Mouse (Mus musculus): ENCODE measurements around the gene Hinfp. TPM values are rescaled to one million over a fixed set of nuclear protein-coding genes. Genes with fewer than 3 reads are reported as not detected.
"Not testable (repeated sequence)": the region's sequence is repeated elsewhere in the genome, so short reads cannot be mapped to it uniquely, and the experiment has no call there.

Gene Hinfp
- total RNA-seq, 2 experiments from 2014 or later, result 15.4 to 16.3 TPM

GRCm38 (mm10) chr9:44311136-44312134 is 6.0 kb upstream of the Hinfp start:
- peak; percentile 48 for DNase-seq

- DNase-seq, result no peak
Observed at GRCm38 (mm10) chr9:44310750-44311135, 5.3 kb upstream of the Hinfp start.

- DNase-seq, result no peak
Observed at GRCm38 (mm10) chr9:44309756-44310155, 4.3 kb upstream of the Hinfp start.

GRCm38 (mm10) chr9:44307248-44307647 is 1.8 kb upstream of the Hinfp start:
- DNase-seq, result no peak

- no peak for DNase-seq
Observed at GRCm38 (mm10) chr9:44306532-44306931, 1.1 kb upstream of the Hinfp start.

- DNase-seq, result not testable (repeated sequence)
Observed at GRCm38 (mm10) chr9:44300001-44300400, 5.5 kb downstream of the Hinfp start.

- DNase-seq, result peak; percentile 44
Observed at GRCm38 (mm10) chr9:44292490-44292889, 13.0 kb downstream of the Hinfp start.

- DNase-seq, result no peak
Observed at GRCm38 (mm10) chr9:44288959-44289291, 16.5 kb downstream of the Hinfp start.

- peak; percentile 25 for DNase-seq
Observed at GRCm38 (mm10) chr9:44288076-44288958, 17.2 kb downstream of the Hinfp start, which contains the start of gene Abcg4. Abcg4 (minus strand) TSS chr9:44288615.

GRCm38 (mm10) chr9:44287401-44288075 is 17.9 kb downstream of the Hinfp start:
- DNase-seq, result peak; percentile 27

- no peak for DNase-seq
Observed at GRCm38 (mm10) chr9:44287003-44287400, 18.5 kb downstream of the Hinfp start.

- no peak for DNase-seq
Observed at GRCm38 (mm10) chr9:44286256-44286850, 19.1 kb downstream of the Hinfp start.

- DNase-seq, result no peak
Observed at GRCm38 (mm10) chr9:44283183-44283582, 22.3 kb downstream of the Hinfp start.

- DNase-seq, result no peak
Observed at GRCm38 (mm10) chr9:44269973-44270372, 35.5 kb downstream of the Hinfp start.

GRCm38 (mm10) chr9:44269077-44269476 is 36.4 kb downstream of the Hinfp start:
- DNase-seq, result peak; percentile 50

- no peak for DNase-seq
Observed at GRCm38 (mm10) chr9:44268432-44268831, 37.0 kb downstream of the Hinfp start, which contains the start of gene Nlrx1. Nlrx1 (minus strand) TSS chr9:44268599.

- peak; percentile 95 for DNase-seq
Observed at GRCm38 (mm10) chr9:44268027-44268360, 37.5 kb downstream of the Hinfp start.

- DNase-seq, result peak; percentile 45
Observed at GRCm38 (mm10) chr9:44267319-44268026, 38.0 kb downstream of the Hinfp start.

GRCm38 (mm10) chr9:44266478-44267226 is 38.8 kb downstream of the Hinfp start:
- DNase-seq, result no peak

GRCm38 (mm10) chr9:44261388-44261787 is 44.1 kb downstream of the Hinfp start:
- DNase-seq, result no peak

- DNase-seq, result no peak
Observed at GRCm38 (mm10) chr9:44259014-44259413, 46.5 kb downstream of the Hinfp start.

Measured in heart, postnatal 4 days (tissue).